ENCODE assay signal across 20 mouse cellular contexts in the genomic region with DNA sequence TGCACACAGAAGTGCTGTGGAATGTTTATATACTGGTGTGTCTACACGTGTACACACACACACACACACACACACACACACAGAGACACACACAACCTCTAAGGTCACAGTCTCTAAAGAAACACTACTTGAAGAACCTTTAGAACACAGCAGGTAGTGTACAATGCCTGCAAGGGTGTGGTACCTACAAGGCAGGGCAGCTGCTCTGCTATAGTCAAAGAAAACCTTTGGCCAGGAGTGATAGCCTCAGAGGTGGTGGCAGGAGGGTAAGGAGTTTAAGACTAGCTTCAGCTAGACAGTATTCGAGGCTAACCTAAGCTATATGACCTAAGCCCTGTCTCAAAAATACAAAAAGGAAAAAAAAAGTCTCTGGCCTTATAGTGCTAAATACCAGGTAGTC. TPM values are rescaled to one million over a fixed set of nuclear protein-coding genes. Genes with fewer than 3 reads are reported as not detected.
DNase-seq lines count a peak whose midpoint lies in the region; ATAC-seq and TF ChIP-seq lines count a peak whose summit lies in the region.
"Had no signal": no experiment of that assay in that cellular context is flagged by ENCODE, and none has a peak within 500 bp of the region (broad histone marks: within the 10 kb centered on the region; RNA-seq: fewer than 3 reads in every experiment).

No protein-coding gene starts in this region.

- no peak for TF ChIP-seq EP300 in liver, postnatal 0 days (IDR thresholded peaks at IDR 0.05; ENCODE audit: low read depth)

- peak overlapping the region; percentile 91; the same call in 1 of the 2 replicates for H3K9ac ChIP-seq in liver, postnatal 0 days (replicated peaks)
- H3K9ac ChIP-seq: midbrain, embryonic 13.5 days had no signal

- ATAC-seq in G1E (ENCODE audit: extremely low read depth, insufficient number of reproducible peaks, low FRiP score, poor library complexity, severe bottlenecking) = no peak
- ATAC-seq in liver, postnatal 0 days = no peak
- ATAC-seq: hindbrain, postnatal 0 days; midbrain, embryonic 13.5 days had no signal

- TF ChIP-seq POLR2A in bone marrow, adult 2 months (IDR thresholded peaks at IDR 0.05; ENCODE audit: borderline replicate concordance, control insufficient read depth, low read depth, low read length) = no peak

- 63% methylated on average over 2 of the region's 2 CpGs for WGBS in bone marrow, adult 2 months
- WGBS in large intestine, adult 2 months = 37% methylated on average over 2 of the region's 2 CpGs
- WGBS in liver, postnatal 0 days (ENCODE audit: insufficient replicate concordance) = 58% methylated on average over 2 of the region's 2 CpGs

- TF ChIP-seq CTCF in G1E (IDR thresholded peaks at IDR 0.05; ENCODE audit: low read depth, low read length) = no peak
- TF ChIP-seq CTCF in bone marrow, adult 2 months (IDR thresholded peaks at IDR 0.05; ENCODE audit: control insufficient read depth, insufficient read depth, low read length) = no peak
- TF ChIP-seq CTCF in liver, postnatal 0 days (IDR thresholded peaks at IDR 0.05; ENCODE audit: low read depth) = no peak

- peaks cover 59% of the 10 kb centered on the region for H3K4me1 ChIP-seq in G1E (ENCODE audit: insufficient read depth, low read depth, low read length)
- H3K4me1 ChIP-seq in bone marrow, adult 2 months (ENCODE audit: control insufficient read depth, insufficient read depth, low read length) = no peaks in the 10 kb centered on the region
- peaks cover 21% of the 10 kb centered on the region for H3K4me1 ChIP-seq in liver, postnatal 0 days (ENCODE audit: insufficient read depth)

- peak overlapping the region; percentile 78 for H3K4me2 ChIP-seq in liver, postnatal 0 days (ENCODE audit: low read depth, low read length)

- H3K27ac ChIP-seq in bone marrow, adult 2 months (ENCODE audit: control insufficient read depth, insufficient read depth, low read depth, low read length, poor library complexity) = peak overlapping the region; percentile 45; the same call in 1 of the 2 replicates
- peak overlapping the region; percentile 93 for H3K27ac ChIP-seq in liver, postnatal 0 days (ENCODE audit: low read depth)
- H3K27ac ChIP-seq: embryonic facial prominence, embryonic 13.5 days; forebrain, embryonic 10.5 days; hindbrain, postnatal 0 days; midbrain, embryonic 13.5 days had no signal

- H3K9me3 ChIP-seq in G1E (replicated peaks) = no peaks in the 10 kb centered on the region
- no peaks in the 10 kb centered on the region for H3K9me3 ChIP-seq in liver, postnatal 0 days (ENCODE audit: low read length)
- H3K9me3 ChIP-seq: embryonic facial prominence, embryonic 13.5 days; forebrain, embryonic 10.5 days; midbrain, embryonic 13.5 days had no signal

- H3K27me3 ChIP-seq in G1E (ENCODE audit: insufficient read depth, low read length) = no peaks in the 10 kb centered on the region
- no peaks in the 10 kb centered on the region for H3K27me3 ChIP-seq in liver, postnatal 0 days (ENCODE audit: insufficient read depth, low read length)
- H3K27me3 ChIP-seq: embryonic facial prominence, embryonic 13.5 days; midbrain, embryonic 13.5 days had no signal

- no peak for DNase-seq in G1E (ENCODE audit: low spot score)
- DNase-seq in large intestine, adult 2 months (ENCODE audit: low read depth, low spot score) = peak; percentile 27
- DNase-seq in liver, postnatal 0 days = no peak
- DNase-seq in T-cell, adult 2 months (ENCODE audit: low spot score) = no peak
- DNase-seq in cerebellum, adult 8-10 months = no peak
- no peak for DNase-seq in left cerebral cortex, adult 9 months (ENCODE audit: low spot score in 2 of 2)
- DNase-seq: gastrocnemius, postnatal 10 days; heart, postnatal 36 days; kidney, adult 9 months; kidney, postnatal 36 days; lung, postnatal 36 days had no signal

- peak overlapping the region; percentile 31; the same call in 1 of the 2 replicates for H3K4me3 ChIP-seq in G1E (ENCODE audit: low read depth, low read length)
- H3K4me3 ChIP-seq in bone marrow, adult 2 months (replicated peaks; ENCODE audit: control insufficient read depth, low read depth, low read length) = no peak overlapping the region
- H3K4me3 ChIP-seq in liver, postnatal 0 days (ENCODE audit: low read depth, low read length) = peak overlapping the region; percentile 90
- H3K4me3 ChIP-seq: midbrain, embryonic 13.5 days had no signal

- peaks cover 52% of the 10 kb centered on the region for H3K36me3 ChIP-seq in G1E (replicated peaks)
- peaks cover 42% of the 10 kb centered on the region for H3K36me3 ChIP-seq in liver, postnatal 0 days (replicated peaks; ENCODE audit: insufficient read depth, low read length)

RNA-seq across cellular contexts. Expression of a gene that starts 2.2 kb away (rescaled TPM):
- total RNA-seq in G1E (2014; fragmentation: Nextera tagmentation) (69.1 and 77.4 TPM in 2 replicates), G1E (2017) (95.9 and 104 TPM in 2 replicates)
- polyA plus RNA-seq in G1E (2012) = 53.7 and 54.9 TPM in 2 replicates
- 25.4 and 36.2 TPM in 2 replicates for polyA plus RNA-seq in bone marrow, adult 2 months (2011; ENCODE audit: insufficient read depth, insufficient read length, low replicate concordance, missing spikeins)
- polyA plus RNA-seq in large intestine, adult 2 months (2012; rRNA removed) = 31.2 and 52.2 TPM in 2 replicates
- 37.0 and 39.0 TPM in 2 replicates for polyA plus RNA-seq in liver, postnatal 0 days (2015; fragmentation: Nextera tagmentation; extraction: Ambion mirVana)

RNA-seq across cellular contexts. Expression of a gene that starts 12.9 kb away (rescaled TPM):
- total RNA-seq in G1E (2014; fragmentation: Nextera tagmentation) (1.3 TPM in 1 of 2 replicates, not detected in the other), G1E (2017) (6.7 and 9.8 TPM in 2 replicates)
- 40.2 and 43.5 TPM in 2 replicates for polyA plus RNA-seq in G1E (2012)
- polyA plus RNA-seq in bone marrow, adult 2 months (2011; ENCODE audit: insufficient read depth, insufficient read length, low replicate concordance, missing spikeins) = 4.0 TPM in 1 of 2 replicates, not detected in the other
- 55.8 and 78.9 TPM in 2 replicates for polyA plus RNA-seq in large intestine, adult 2 months (2012; rRNA removed)
- polyA plus RNA-seq in liver, postnatal 0 days (2015; fragmentation: Nextera tagmentation; extraction: Ambion mirVana) = 263 and 271 TPM in 2 replicates
- total RNA-seq: layer of hippocampus, postnatal 14 days; left cerebral cortex, postnatal 14 days had no signal

RNA-seq across cellular contexts. Expression of a gene that starts 19.6 kb away (rescaled TPM):
- total RNA-seq in G1E (2014; fragmentation: Nextera tagmentation) (not detected in 2 replicates), G1E (2017) (0.06 and 0.16 TPM in 2 replicates)
- 0.02 TPM in 1 of 2 replicates, not detected in the other for polyA plus RNA-seq in G1E (2012)
- polyA plus RNA-seq in bone marrow, adult 2 months (2011; ENCODE audit: insufficient read depth, insufficient read length, low replicate concordance, missing spikeins) = not detected in 2 replicates
- 0.30 and 0.35 TPM in 2 replicates for polyA plus RNA-seq in large intestine, adult 2 months (2012; rRNA removed)
- 0.06 and 0.08 TPM in 2 replicates for polyA plus RNA-seq in liver, postnatal 0 days (2015; fragmentation: Nextera tagmentation; extraction: Ambion mirVana)
- total RNA-seq: heart, postnatal 36 days; hindbrain, postnatal 0 days; layer of hippocampus, postnatal 14 days; left cerebral cortex, postnatal 14 days; liver, adult 2 months had no signal
- polyA plus RNA-seq: liver, adult 2 months; urinary bladder, adult 2 months had no signal

RNA-seq across cellular contexts. Expression of a gene that starts 42.1 kb away (rescaled TPM):
- total RNA-seq in G1E (2014; fragmentation: Nextera tagmentation) (37.2 and 55.1 TPM in 2 replicates), G1E (2017) (27.9 and 40.0 TPM in 2 replicates)
- 28.8 and 40.3 TPM in 2 replicates for polyA plus RNA-seq in G1E (2012)
- 25.6 and 32.4 TPM in 2 replicates for polyA plus RNA-seq in bone marrow, adult 2 months (2011; ENCODE audit: insufficient read depth, insufficient read length, low replicate concordance, missing spikeins)
- polyA plus RNA-seq in large intestine, adult 2 months (2012; rRNA removed) = 23.0 and 25.3 TPM in 2 replicates
- polyA plus RNA-seq in liver, postnatal 0 days (2015; fragmentation: Nextera tagmentation; extraction: Ambion mirVana) = 11.2 and 13.0 TPM in 2 replicates

RNA-seq across cellular contexts. Expression of a gene that starts 53.7 kb away (rescaled TPM):
- total RNA-seq in G1E (2014; fragmentation: Nextera tagmentation) (18.4 and 23.4 TPM in 2 replicates), G1E (2017) (26.8 and 28.9 TPM in 2 replicates)
- 18.8 and 22.7 TPM in 2 replicates for polyA plus RNA-seq in G1E (2012)
- 21.0 and 42.2 TPM in 2 replicates for polyA plus RNA-seq in bone marrow, adult 2 months (2011; ENCODE audit: insufficient read depth, insufficient read length, low replicate concordance, missing spikeins)
- 45.2 and 62.6 TPM in 2 replicates for polyA plus RNA-seq in large intestine, adult 2 months (2012; rRNA removed)
- polyA plus RNA-seq in liver, postnatal 0 days (2015; fragmentation: Nextera tagmentation; extraction: Ambion mirVana) = 15.5 and 18.4 TPM in 2 replicates
